Mouse (Mus musculus): ENCODE measurements around the gene Eda. TPM values are rescaled to one million over a fixed set of nuclear protein-coding genes. Genes with fewer than 3 reads are reported as not detected.
"Not testable (repeated sequence)": the region's sequence is repeated elsewhere in the genome, so short reads cannot be mapped to it uniquely, and the experiment has no call there.

The Eda gene
- total RNA-seq, 2 experiments from 2014 or later: 7.2 to 9.9 TPM

- no peak for DNase-seq (ENCODE audit: low spot score in 2 of 2)
These were observed 426.3 kb downstream of the Eda start for GRCm38 (mm10) chrX:100401657-100402056.

- DNase-seq (ENCODE audit: low spot score in 2 of 2): no peak
These were observed 433.8 kb downstream of the Eda start for GRCm38 (mm10) chrX:100409245-100409644.

GRCm38 (mm10) chrX:100428693-100429092 lies 453.3 kb downstream of the Eda start, which contains the start of gene Otud6a:
Gene Otud6a, plus strand, starts transcription at chrX:100429013.
- DNase-seq (ENCODE audit: low spot score in 2 of 2): no peak

- DNase-seq (ENCODE audit: low spot score in 2 of 2): no peak
These were observed 456.9 kb downstream of the Eda start for GRCm38 (mm10) chrX:100432311-100432710.

GRCm38 (mm10) chrX:100442617-100443016 lies 467.2 kb downstream of the Eda start, which contains the start of gene Awat2:
Gene Awat2, minus strand, starts transcription at chrX:100442717.
- DNase-seq (ENCODE audit: low spot score in 2 of 2): not testable (repeated sequence)

GRCm38 (mm10) chrX:100443532-100443931 lies 468.1 kb downstream of the Eda start:
- no peak for DNase-seq (ENCODE audit: low spot score in 2 of 2)

Small RNAs within 50 kb of the gene (microRNA-seq; reads per million reads assigned to microRNA genes)
- 4,838 to 4,912 reads per million in 2 experiments for gene Mir676

Other genes with a start within 250 kb of the Eda start
- gene Tmem28, start 154.6 kb upstream of the Eda start, total RNA-seq (2021): 10 to 100 TPM; 21.7 to 23.1 TPM

All from layer of hippocampus, postnatal 10 days (tissue).